Mouse (Mus musculus): ENCODE measurements around the gene Kdm2a. TPM values are rescaled to one million over a fixed set of nuclear protein-coding genes. Genes with fewer than 3 reads are reported as not detected.
"Not testable (repeated sequence)": the region's sequence is repeated elsewhere in the genome, so short reads cannot be mapped to it uniquely, and the experiment has no call there.

Gene Kdm2a
- total RNA-seq, 4 experiments from 2014 or later = 36.9 to 47.7 (median 38.9) TPM

DNA sequence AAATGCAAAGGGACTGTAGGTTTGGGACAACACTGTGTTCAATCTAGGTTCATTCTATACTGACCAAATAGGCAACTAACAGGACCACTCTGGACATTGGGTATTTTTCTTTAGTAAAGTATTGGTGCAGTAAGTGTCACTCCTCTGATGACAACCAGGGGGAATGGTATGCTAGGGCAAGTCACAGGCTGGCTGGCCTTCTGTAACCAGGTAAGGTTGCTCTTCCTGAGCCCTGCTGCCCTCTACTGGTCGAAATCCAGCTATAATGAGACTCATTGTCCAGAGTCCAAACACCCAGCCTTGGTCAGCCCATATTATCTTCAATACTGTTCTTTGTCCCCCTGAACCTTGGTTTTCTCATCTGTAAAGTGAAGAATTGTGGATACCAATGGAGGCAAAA lies 19.1 kb upstream of the Kdm2a start:
- peak; percentile 65 for DNase-seq (ENCODE audit: low spot score)

DNA sequence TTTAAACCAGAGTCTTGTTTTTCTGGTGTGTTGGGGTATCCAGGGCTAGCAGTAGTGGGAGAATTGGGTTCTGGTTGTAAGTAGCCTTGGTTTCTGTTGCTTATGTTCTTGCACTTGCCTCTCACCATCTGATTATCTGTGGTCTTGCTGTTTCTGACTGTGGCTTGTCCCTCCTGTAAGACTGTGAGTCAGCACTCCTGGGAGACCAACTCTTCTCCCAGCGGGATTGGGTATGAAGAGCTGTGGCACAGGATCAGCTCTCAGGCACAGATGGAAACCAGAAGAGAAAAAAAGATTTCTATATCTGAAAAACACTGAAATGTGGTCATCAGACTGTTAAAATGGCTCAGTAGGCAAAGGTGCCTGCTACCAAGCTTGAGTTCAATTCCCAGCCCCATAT lies 16.5 kb upstream of the Kdm2a start:
- DNase-seq (ENCODE audit: low spot score) = no peak

DNA sequence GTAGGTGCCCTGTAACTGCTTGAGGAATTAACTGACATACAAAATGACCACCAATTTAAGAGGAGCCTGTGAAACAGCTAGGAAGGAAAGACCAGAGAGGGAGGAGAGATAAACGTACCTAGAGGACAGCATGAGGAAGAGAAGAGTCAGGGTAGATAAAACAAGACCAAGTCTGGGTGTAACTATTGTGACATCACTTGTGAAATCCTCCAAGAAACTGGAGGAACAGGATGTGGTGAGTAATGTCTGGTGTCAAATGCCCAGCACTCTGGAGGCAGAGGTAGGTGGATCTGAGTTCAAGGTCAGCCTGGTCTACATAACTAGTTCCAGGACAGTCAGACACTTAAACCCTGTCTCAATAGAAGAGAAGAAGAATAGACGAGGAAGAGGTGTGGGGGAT lies 11.0 kb upstream of the Kdm2a start:
- DNase-seq (ENCODE audit: low spot score) = no peak

DNA sequence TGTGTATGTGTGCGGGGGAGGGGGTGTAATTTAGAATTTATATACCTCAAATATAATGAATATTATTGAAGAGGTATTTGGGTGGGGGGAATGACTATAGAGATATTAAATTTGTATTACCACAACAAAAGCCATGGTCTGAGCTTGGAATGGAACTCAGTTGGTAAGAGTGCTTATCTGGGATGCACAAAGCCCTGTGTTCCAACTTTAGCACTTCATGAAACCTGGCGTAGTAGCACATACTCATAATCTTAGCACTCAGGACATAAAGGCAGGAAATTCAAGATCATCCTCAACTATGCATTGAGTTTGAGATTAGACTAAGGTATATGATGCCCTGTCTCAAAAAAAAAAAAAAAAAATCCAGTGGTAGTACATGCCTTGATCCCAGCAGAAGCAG lies 6.8 kb upstream of the Kdm2a start:
- DNase-seq (ENCODE audit: low spot score) = no peak

DNA sequence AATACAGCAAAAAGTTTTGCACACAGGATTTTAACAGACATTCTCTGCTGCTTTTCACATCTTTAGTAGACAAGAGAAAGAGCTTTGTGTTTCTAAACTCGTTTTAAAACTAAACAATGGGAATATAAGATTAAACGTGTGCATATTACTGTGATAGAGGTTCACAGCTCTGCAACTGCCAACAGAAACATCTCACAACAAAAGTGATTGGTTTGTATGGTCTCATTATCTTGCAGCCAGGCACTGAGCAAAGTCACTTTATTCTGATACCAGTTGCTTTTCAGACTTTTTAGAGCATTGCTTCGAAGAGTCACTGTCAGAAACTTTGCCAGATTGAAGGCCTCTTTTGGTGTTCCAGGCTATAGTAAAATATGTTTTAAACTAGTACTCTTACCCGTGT lies 874 bp upstream of the Kdm2a start:
- no peak for DNase-seq (ENCODE audit: low spot score)

DNA sequence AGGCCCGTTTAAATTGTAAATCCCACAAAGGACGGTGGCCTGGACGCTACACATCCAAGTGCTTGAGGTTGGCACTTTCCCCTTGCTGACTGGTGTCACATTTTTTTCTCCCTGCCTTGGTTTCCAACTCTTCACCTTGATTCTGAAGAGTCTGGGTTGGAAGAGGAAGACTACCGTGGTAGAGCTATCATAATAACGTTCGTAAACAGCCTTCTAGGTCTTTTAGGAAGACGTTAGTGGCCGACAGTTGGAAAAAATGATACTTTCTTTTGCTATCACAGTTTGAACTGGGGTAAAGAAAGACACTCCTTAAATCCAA lies 504 bp upstream of the Kdm2a start:
- no peak for DNase-seq (ENCODE audit: low spot score)

DNA sequence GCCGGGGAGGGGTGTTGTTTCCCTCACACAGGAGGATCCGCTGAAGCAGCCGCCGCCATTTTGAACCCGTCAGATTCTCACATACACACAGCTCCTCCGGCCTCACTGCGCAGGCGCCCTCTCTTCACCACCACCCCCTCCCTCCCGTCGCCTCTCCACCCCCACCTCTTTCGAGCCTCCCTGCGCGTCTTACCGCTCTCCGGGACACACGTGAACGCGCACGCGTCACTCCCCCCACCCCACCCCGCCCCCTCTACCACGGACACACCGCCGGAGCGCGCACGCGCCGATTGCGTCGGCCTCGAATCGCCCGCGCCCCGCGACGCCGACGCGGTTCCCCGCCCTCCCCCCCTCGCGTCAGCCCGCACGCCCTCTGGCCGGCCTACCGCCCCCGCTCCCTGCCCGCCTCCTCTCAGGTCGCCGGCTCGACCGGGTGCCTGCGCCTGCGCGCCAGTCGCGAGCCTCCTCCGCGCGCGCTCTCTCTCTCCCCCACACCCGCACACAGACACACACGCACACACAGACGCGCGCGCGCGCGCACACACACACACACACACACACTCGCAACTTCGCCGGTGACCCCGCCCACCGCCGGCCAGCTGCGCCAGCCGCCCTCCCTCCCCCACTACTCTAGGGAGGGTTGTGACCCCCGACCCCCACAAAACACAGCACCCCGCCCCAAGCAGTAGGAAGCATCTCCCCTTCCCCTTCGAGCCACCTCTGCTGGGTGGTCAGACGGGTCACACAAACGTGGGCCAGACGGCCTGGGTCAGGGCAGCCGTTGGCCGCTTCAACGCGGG lies 887 bp downstream of the Kdm2a start:
- DNase-seq (ENCODE audit: low spot score) = peak; percentile 93

DNA sequence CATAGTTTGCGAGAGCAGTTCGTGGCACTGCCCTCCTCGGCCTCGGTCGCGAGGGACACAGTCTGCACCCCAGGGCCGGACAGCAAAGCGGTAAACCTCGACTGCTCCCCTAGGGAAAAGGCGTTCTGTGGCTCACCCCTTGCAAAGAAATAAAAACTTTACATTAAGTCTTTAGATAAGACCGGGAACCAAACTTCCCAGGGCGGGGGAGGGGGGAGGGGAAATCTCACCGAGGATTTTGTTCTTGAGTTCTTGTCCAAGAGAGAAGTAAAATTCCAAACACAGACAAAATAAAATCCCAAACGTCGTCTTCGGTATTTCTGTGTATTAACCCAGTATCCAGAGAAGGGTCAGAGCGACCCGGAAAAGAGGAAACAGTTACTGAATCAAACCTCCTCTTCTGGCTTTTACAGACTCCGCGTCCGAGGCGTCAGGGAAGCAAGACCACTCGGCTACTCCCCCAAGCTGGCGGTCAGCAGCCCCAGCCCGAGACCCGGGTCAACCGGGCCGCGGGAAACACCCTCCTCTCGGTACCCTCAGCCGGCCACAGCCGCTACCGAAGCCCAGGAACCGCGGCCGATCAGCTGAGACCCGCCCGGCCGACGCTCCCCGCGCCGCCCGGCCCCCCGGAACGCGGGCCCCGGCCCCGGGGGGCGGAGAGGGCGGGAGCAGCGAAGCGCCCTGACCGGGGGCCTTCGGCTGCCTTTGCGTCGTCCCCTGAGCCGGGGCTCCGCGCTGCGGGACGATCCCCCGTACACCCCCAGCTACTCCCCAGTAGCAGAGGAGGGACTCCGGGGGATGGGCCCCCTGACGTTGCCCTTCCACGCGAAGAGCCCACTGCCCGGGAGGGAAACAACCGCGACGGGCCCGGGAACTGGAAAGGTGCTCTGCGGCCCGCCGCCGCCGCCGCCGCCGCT lies 1.7 kb downstream of the Kdm2a start:
- peak; percentile 26 for DNase-seq (ENCODE audit: low spot score)

DNA sequence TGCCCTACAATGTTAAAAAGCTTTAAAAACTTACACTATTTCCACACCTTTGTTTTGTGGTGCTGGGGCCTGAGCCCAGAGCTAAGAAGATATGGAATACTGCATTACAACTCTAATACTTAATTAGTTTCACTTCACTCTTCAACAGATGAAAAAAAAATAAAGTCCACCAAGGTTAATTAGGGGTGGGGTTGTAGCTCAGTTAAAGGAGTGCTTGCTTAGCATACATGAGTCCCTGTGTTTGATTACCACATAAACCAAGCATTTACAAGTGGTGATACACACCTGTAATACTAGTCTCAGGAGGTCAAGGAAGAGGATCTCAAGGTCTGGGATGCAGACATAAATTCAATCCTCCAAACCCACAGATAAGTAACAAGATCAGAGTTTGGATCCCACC lies 10.8 kb downstream of the Kdm2a start:
- no peak for DNase-seq (ENCODE audit: low spot score)

DNA sequence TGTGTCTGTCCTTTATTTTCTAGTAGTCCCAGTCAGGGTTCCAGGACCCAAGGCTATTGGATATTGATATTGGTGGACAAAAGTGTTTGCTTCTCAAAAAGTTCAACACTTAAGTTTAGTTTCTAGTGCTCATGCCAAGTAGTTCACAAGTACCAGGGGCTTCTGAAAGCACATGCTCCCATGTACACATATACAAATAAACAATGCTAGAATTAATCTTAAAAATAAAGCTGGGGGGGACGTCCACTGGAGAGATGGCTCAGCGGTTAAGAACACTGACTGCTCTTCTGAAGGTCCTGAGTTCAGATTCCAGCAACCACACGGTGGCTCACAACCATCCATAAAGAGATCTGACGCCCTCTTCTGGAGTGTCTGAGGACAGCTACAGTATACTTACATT lies 13.1 kb downstream of the Kdm2a start:
- no peak for DNase-seq (ENCODE audit: low spot score)

DNA sequence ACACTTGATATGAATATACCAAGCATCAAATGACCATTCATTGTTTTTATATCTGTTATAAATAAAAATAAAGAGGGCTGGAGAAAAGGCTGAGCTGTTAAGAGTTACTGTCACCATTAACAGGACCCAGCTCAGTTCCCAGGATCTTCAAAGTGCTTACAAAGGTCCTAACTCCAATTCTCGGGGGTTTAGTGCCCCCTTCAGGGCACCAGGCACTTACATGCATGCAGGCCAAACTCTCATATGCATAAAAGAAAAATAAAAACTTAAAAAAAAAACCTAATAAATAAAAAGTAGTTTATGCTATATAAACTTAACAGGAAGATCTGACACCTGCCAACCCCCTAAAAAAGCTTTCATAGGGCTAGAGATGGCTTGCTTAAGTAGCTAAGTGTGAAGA lies 13.8 kb downstream of the Kdm2a start:
- no peak for DNase-seq (ENCODE audit: low spot score)

DNA sequence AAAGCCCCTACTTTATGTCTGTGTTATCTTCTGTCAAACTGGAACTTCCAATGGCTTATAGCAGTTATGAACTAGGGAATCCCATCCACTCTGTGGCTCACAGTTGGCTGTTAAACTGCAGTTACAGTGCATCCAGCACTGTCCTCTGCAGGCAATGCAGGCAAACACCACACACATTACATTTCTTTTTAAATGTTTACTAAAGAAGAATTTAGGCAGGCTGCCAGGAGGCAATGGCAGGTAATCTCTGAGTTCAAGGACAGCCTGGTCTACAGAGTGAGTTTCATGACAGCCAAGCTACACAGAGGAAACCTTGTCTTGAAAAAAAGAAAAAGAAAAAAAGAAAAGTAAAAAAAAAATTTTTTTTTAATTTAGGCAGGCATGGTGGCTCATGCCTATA lies 14.8 kb downstream of the Kdm2a start:
- no peak for DNase-seq (ENCODE audit: low spot score)

DNA sequence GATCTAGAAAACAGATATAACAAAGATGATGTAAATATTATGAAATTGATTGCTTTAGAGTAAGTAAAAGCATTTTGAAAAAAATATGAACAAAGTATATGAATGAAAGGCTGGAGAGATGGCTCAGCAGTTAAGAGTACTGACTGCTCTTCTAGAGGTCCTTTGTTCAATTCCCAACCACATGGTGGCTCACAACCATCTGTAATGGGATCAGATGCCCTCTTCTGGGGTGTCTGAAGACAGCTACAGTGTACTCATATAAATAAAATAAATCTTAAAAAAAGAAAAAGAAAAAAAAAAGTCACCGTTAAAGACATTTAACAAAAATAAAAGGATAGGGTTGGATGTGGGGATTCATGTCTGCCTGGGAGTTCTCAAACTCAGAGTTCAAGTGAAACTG lies 15.8 kb downstream of the Kdm2a start:
- DNase-seq (ENCODE audit: low spot score) = not testable (repeated sequence)

DNA sequence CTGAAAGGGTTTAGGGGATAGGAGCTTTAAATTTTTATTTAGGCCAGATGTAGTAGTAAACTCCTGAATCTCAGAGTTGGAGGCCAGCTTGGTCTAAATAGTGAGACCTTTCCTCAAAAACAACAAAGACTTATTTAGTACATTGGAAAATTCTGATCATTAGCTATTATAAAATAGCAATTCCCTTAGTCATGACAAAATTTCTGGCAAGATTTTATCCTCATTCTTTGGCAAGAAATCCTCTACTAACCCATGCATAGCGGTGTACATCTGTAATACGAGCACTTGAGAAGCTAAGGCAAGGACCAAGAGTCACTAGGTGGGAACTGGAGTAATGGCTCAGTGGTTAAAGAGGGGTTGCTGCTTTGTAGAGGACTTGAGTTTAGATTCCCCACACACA lies 27.4 kb downstream of the Kdm2a start:
- DNase-seq (ENCODE audit: low spot score) = no peak

DNA sequence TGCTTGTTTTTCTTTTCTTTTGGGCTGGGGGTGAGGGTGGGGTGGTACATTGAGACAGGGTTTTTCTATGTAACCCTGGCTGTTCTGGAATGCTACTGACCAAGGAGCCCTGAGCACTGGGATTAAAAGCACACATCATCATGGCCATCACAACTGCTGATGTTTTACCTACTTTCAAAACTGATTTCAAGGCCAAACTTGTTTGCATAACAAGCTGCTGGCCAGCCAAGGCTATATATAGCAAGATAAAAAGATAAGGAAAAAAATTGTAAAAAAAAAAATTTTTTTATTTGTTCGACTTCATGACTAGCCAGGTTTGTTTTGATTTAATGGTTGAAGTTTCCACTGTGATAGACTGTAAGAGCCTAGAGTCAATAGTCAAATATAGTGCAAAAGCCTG lies 27.8 kb downstream of the Kdm2a start:
- DNase-seq (ENCODE audit: low spot score) = no peak

DNA sequence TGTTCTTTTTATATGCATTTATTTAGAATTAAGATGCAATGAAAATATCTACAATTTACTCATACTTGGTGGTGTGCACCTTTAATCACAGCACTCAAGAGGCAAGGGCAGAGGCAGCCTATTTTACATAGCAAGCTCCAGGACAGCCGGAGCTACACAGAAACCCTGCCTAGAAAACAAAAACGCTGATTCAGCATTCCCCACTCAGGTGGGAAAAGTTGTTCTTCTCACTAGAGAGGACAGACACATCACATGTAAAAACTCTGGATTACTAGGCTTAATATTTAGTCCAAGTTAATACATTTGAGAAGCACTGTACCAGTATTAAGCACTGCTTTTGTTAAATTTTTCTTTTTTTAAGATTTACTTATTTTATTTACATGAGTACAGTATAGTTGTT lies 48.6 kb downstream of the Kdm2a start:
- no peak for DNase-seq (ENCODE audit: low spot score)

DNA sequence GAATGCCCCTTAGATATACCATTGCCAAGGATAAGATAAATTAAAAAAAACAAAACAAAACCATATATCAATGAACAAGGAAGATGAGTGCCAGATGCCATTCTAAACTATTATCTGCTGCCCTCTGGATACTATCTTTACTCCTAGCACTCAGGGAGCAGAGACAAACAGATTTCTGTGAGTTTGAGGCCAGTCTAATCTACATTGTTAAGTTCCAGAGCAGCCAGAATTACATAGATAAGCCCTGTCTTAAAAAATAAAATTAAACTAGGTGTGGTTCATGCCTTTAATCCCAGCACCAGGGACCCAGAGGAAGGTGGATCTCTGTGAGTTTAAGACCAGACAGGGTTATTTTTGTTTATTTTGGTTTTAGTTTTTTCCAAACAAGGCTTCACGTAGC lies 51.6 kb downstream of the Kdm2a start:
- no peak for DNase-seq (ENCODE audit: low spot score)

DNA sequence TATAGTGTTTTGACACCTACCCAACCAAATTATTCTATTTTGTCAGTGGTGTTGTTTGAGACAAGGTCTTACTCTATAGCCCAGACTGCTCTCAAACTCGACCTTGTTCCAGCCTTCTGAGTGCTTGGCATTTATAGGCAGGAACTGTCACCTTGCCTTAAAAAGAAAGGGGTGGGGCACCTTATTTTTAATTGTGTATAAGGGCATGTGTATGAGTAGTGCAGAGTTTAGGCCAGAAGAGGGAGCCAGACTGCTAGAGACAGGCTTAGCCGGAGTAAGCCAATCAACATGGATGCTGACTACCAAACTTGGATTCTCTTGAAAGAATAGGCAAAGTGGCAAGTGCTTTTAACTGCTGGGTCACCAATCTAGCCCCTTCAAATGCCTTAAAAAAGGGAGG lies 59.9 kb downstream of the Kdm2a start:
- DNase-seq (ENCODE audit: low spot score) = peak; percentile 82

DNA sequence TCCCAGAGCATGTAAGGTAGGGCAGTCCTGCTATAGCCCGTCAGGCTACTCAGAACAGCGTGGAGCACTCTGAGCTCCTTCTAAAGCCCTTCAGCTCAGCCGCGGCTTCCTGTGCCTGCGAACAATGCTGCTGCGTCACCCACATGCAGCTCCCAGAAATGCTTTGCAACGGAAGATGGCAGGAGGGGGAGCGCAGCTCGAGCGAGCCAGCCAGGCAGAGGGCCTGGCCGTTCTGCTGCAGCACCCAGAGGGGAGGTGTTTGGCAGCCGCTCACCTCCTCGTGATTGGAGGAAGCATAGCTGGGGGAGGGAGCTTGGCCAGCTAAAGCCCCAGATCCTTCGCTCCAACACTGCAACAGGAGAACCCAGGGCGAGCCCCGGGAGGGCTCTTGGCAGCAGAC lies 64.3 kb downstream of the Kdm2a start:
- peak; percentile 98 for DNase-seq (ENCODE audit: low spot score)

DNA sequence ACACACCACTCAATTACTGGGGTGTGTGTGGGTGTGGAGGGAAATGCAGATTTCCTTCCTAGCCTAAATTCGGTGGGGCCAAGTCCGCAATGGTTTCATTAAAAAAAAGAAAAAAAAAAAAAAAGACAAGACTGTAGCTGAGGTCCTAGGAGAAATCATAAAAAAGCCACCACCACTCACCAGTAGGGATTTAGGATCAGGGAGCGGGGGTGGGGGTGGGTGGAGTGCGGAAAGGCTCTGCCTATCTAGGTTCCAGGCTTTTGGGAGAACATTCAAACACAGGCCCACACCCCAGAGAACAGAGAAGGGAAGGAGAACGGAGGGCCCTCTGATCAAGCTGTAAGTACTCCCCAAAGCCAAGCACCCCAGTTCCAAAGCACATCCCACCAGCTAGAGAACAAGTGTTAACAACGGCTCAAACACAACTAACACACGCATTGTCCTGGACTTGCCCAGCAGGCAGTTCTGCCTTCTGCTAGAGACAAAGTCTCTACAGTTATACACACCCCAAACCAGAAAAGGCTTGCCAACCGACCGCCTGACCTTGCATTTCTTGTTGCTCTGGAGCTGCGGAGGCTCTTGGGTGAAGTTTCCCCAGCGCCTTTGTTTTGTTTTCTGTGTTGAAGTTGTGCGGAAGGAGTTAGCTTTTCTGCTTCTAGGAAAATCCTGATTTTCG lies 64.8 kb downstream of the Kdm2a start:
- DNase-seq (ENCODE audit: low spot score) = peak; percentile 35

DNA sequence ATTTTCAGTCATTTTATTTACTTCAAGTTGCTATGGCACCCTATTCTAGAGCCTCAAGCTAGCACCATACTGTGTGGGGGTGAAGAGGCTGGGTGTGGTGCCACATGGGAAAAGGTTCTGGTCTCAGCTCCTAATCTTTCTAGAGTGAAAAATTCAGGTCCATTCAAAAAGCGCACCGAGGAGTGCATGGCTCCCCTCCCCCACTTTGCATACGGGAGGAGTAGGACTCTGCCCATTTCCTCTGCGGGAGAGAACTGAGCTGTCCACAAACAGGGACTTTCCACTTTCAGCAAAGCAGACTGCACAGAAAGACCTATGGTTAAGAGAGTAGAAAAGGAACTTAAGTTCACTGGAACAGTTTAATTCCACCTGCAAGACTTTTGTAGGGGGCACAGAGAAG lies 65.4 kb downstream of the Kdm2a start:
- peak; percentile 60 for DNase-seq (ENCODE audit: low spot score)

DNA sequence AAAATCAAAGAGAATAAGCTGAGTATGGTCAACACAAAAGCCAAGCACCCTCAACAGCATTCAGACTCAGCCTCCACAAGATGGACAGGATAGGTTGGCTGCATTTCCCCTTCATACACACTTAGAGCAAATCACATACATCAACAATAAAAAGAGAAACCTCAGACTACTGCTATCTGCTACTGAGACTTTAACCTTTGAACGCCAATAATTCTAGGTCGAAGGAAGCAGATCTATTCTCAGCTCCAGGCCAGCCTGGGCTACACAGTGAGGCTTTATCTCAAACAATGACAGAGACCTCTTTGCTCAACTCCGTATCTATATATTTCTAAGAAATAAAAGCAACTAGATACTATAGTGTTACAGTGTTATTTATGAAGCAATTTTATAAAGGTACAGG lies 66.8 kb downstream of the Kdm2a start:
- no peak for DNase-seq (ENCODE audit: low spot score)

DNA sequence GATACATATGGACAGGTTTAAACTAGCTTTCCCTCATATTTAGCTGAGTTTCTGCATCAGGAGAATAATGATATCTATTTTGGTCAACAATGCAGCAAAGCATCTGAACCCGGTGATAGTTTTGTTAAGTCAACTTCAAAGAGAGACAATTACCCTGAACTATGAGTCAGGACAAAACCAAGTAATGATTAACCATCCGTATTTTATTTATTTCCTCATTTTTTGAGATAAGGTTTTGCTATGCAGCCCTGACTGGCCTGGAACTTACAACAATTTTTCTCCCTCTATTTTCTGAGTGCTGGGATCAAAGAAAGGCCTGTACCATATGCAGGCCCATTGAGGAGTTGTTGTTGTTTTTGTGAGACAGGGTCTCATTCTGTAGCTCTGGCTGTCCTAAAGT lies 67.5 kb downstream of the Kdm2a start:
- DNase-seq (ENCODE audit: low spot score) = no peak
